Mouse (Mus musculus) brain, embryonic 14.5 days (tissue): ENCODE measurements around the gene Glipr2. TPM values are rescaled to one million over a fixed set of nuclear protein-coding genes. Genes with fewer than 3 reads are reported as not detected.

ENCODE experiments used
- DNase-seq: peaks from one replicate; pipeline ENCODE4 v3.0.0-alpha.2; 2011; ENCODE audit warnings: low read depth
- CTCF ChIP-seq: fragments of 200-500 bp; IDR thresholded peaks from 2 replicates; pipeline ENCODE4 v1.5.1; 2012; ENCODE audit warnings: inconsistent platforms, mild to moderate bottlenecking, moderate library complexity, borderline replicate concordance; ENCODE audit not compliant: insufficient read depth, insufficient read length; ENCODE audit errors: extremely low read depth
- POLR2A ChIP-seq: fragments of 200-500 bp; IDR thresholded peaks from 2 replicates; pipeline ENCODE4 v1.6.1; 2012; ENCODE audit warnings: mild to moderate bottlenecking, inconsistent platforms, borderline replicate concordance; ENCODE audit not compliant: poor library complexity, insufficient read depth, insufficient read length, severe bottlenecking; ENCODE audit errors: extremely low read depth
- polyA plus RNA-seq: library from polyadenylated mRNA; depleted of rRNA; stranded (reverse); fragments of >200 nt; gene quantifications from 2 replicates; pipeline ENCODE4 v1.2.3, GENCODE M21; 2012; rRNA removed

Glipr2 gene
- polyA plus RNA-seq, 1 experiment: 28.8 TPM

DNA sequence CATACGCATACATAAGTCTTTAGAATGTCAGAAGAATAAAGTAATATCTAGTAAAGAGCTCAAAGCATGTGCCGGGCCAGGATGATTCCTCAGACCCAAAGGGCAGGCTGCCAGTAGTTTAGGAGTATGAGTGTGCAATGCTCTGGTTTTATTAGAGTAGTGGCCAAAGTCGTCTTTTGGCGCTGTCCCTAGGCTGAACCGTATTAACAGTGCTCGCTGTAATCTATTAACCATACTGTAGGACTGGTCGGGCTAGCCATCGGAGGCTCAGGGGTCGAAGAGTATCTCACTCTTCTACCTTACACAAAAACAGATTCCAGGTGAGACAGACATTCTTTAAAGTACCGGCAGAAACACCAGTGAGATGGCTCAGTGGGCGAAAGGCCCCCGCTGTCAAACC is 59.6 kb downstream of the Glipr2 start:
- DNase-seq: no peak
- TF ChIP-seq CTCF (no peak), POLR2A (no peak)

DNA sequence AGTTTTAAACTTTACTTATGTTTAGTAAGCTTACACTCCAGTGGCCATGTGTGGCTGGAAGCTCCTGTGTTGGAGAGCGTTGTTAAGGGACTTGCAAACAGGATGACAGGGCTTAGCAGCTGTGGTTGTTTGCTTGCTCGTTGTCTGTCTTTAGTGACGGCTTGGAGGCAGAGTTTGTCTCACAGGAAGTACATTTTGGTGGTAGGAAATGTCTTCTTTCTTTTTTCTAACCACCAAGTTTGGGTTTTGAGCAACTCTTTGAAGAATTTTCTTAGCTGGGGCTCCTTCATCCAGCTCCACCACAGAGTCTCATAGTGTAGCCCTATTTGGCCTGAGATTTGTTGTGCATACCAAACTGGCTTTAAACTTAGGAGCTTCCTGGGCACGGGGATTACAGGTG is 65.1 kb downstream of the Glipr2 start:
- TF ChIP-seq POLR2A (no peak), CTCF (no peak)
- DNase-seq: no peak

DNA sequence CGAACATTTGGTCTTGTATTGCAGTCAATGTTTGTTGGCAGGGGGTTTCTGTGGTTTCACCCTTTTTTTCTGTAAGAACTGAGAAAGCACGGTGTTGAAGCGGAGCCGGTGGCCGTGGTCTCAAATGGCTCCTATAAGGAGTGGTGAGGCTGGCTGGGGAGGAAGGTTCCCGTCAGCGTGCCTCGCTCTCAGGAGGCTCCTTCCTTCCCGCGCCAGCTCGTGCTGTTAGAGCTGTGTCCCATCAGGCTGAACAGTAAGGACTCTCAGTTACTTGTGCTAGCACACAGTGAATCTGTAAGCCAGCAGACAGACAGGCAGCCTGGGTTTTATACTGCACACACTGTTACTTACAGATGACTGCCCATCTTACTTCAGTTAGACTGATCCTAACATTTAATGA is 65.6 kb downstream of the Glipr2 start:
- DNase-seq: no peak
- no peak for TF ChIP-seq POLR2A
- TF ChIP-seq CTCF: no peak

GRCm38 (mm10) chr4:44023681-44024080 is 66.5 kb downstream of the Glipr2 start:
- DNase-seq: no peak

GRCm38 (mm10) chr4:44024241-44024640 is 67.0 kb downstream of the Glipr2 start:
- TF ChIP-seq CTCF: no peak

More at GRCm38 (mm10) chr4:44023681-44024080, 66.5 kb downstream of the Glipr2 start:
- TF ChIP-seq CTCF (no peak), POLR2A (no peak)

DNA sequence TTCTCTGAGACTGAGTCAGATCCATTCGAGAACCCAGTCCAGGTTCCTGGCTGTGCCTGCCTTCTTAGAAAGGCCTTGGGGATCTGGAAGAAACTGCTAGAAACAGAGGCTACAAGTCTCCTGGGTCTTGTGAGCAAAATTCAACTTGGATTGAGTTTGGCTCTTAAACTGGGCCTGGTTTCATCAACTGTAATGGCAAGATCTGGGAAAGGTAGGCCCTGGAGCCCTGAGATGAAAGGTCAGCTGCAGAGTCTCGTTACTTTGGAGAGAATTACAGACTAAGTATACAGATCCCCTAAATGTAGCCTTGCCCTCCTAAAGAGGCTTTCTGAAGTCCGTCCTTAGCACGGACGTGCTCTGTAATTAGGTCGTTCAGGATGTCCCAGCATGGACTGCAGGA is 68.4 kb downstream of the Glipr2 start:
- TF ChIP-seq CTCF (no peak), POLR2A (no peak)

More at GRCm38 (mm10) chr4:44024241-44024640, 67.0 kb downstream of the Glipr2 start:
- no peak for DNase-seq

More for the DNA sequence above, 68.4 kb downstream of the Glipr2 start:
- DNase-seq: no peak

Other genes starting within 250 kb of the Glipr2 start
- gene Olfr71, start 247.1 kb upstream of the Glipr2 start, polyA plus RNA-seq: not detected in 2 replicates
- gene Hrct1, start 230.2 kb upstream of the Glipr2 start, polyA plus RNA-seq: 0.38 and 0.53 TPM in 2 replicates
- 0.10 and 0.11 TPM in 2 replicates for gene Spaar, start 227.4 kb upstream of the Glipr2 start, polyA plus RNA-seq
- gene Olfr159, start 186.4 kb upstream of the Glipr2 start, polyA plus RNA-seq: not detected in 2 replicates
- not detected in 2 replicates for gene Olfr156, start 133.5 kb upstream of the Glipr2 start, polyA plus RNA-seq
- gene Olfr157, start 117.2 kb upstream of the Glipr2 start, polyA plus RNA-seq: not detected in 2 replicates
- gene Olfr155, start 105.8 kb upstream of the Glipr2 start, polyA plus RNA-seq: not detected in 2 replicates
- gene Reck, start 81.9 kb upstream of the Glipr2 start, polyA plus RNA-seq: 15.6 and 16.9 TPM in 2 replicates
- gene Ccin, start 26.1 kb downstream of the Glipr2 start, polyA plus RNA-seq: 0.20 and 0.40 TPM in 2 replicates
- gene Clta, start 47.1 kb downstream of the Glipr2 start, polyA plus RNA-seq: 400 and 438 TPM in 2 replicates
- gene Gne, start 126.8 kb downstream of the Glipr2 start, polyA plus RNA-seq: 13.2 and 20.7 TPM in 2 replicates